Mouse (Mus musculus): ENCODE results near the gene Ddx41.

- TF ChIP-seq CTCF (IDR thresholded peaks at IDR 0.05; ENCODE audit: low read depth, low read length): no peak
- TF ChIP-seq GATA1 (IDR thresholded peaks at IDR 0.05; ENCODE audit: borderline replicate concordance, low read length): no peak
- TF ChIP-seq TAL1 (conservative IDR thresholded peaks at IDR 0.05; ENCODE audit: low read depth, low read length): no peak
- no peak for TF ChIP-seq POLR2AphosphoS5 (IDR thresholded peaks at IDR 0.05; ENCODE audit: insufficient replicate concordance, low read depth, low read length)
- TF ChIP-seq GATA2 (IDR thresholded peaks at IDR 0.05; ENCODE audit: borderline replicate concordance, low read depth, low read length): no peak
Observed at GRCm38 (mm10) chr13:55513828-55514227, 22.6 kb downstream of the Ddx41 start.
